Mouse (Mus musculus): ENCODE measurements around the gene Arl9.

- TF ChIP-seq CTCF (IDR thresholded peaks at IDR 0.05; ENCODE audit: borderline replicate concordance, control insufficient read depth, extremely low read depth, insufficient read depth, low read length, poor library complexity) (no peak), POLR2A (IDR thresholded peaks at IDR 0.05; ENCODE audit: control insufficient read depth, extremely low read depth, insufficient read depth, low read length, poor library complexity) (no peak)
These were observed 29.7 kb upstream of the Arl9 start for GRCm38 (mm10) chr5:76974207-76974553.

Measured in thymus, adult 2 months (tissue).